Mouse (Mus musculus) ES-CJ7 (cell line): Measurements from ENCODE around the gene Mdp1.

Experiments
- DNase-seq: peaks from one replicate; pipeline ENCODE4 v3.0.0; 2011; ENCODE audit warnings: low read depth, low spot score

The Mdp1 gene

DNA sequence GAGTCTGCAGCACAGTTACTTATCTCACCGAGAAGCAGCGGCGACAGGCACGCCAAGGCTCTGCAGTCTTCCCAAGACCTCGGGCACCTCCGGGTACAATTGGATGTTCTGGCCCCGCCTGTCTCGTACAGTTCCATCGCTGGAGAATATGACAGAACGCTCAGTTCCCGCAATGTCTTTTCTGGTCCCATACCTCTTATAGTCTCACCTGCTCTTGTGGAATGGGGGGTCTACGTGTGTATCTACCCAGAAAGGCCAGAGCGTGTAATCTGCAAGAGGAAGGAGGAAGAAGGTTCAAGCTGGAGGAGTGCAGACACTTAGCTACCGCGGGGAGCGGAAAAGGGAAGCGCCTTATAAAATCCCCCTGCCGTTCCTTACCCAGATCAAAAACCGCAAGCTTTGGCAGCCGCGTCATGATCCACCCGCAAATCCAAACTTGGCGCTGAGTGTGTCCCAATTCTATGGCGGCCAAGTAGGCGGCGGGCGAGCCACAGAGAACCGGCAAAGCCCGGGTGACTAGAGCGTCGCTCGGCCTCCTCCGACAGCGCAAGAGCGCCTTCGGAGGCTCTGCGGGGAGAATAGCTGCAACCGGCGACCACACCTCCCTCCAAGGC is at the start of gene Mdp1:
TSS of gene Mdp1 (minus strand) at position 549 of the 614 bp plus-strand sequence.
- DNase-seq = peak; percentile 88

DNA sequence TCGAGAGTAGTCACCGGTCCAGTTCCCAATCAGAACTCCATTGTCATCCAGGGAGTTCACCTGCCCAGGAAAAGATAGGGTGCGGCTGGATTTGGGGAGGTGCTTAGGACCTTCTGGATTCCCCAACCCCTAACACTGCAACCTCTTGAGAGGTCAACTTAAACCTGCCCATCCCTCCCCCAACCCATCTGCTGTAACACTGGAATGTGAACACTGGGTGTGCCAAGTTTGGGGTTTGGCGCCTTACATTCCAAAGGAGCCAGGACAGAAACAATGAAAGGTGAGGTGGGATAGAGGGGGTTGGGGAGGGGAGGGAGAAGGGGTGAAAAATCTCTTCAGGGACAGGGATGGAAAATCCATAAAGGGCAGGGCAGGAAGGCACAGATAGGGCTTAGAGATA is 49.2 kb upstream of the Mdp1 start:
- DNase-seq = peak; percentile 97

DNA sequence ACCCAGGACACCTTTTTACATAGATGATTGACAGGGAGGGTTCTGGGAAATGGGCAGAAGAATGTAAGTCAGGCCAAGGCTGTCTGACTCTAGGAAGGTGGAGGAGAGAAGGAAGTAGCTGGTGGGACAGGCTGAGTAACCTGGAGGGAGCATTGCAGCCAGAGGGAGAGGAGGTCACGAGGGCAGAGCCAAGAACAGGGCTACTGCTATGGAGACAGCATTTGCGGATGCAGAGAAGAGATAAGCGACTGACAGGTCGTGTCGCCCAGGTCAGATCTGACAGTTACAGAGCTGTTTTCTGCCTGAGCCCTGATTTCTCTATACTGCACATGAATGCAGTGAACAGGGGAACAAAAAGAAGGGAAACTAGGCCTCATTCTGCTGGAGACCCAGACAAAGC is 47.1 kb upstream of the Mdp1 start:
- no peak for DNase-seq

DNA sequence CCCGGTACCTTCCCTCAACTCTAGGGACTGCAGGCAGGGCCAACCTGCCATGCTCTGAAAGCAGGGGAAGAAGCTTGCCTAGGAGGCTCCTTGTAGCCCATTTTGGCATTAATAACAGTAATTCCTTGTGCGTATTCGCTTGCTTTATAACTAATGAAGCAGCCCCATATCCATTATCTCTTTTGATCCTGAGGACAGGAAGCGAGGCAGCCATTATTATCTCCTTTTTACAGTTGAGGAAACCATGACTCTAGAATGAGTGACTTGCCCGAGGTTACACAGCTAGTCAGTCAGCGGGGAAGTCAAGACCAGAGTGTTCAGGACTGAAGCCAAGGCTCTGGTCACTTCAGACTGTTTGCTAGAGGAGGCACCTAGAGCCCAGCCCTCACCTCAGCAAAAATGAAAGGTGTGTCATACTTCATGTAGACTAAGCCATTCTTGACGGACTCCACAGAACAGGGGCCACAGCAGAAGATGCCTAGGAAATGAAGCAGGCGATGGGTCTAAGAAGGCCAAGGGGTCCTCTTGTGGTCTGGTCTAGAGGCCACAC is 45.8 kb upstream of the Mdp1 start:
- DNase-seq = no peak

DNA sequence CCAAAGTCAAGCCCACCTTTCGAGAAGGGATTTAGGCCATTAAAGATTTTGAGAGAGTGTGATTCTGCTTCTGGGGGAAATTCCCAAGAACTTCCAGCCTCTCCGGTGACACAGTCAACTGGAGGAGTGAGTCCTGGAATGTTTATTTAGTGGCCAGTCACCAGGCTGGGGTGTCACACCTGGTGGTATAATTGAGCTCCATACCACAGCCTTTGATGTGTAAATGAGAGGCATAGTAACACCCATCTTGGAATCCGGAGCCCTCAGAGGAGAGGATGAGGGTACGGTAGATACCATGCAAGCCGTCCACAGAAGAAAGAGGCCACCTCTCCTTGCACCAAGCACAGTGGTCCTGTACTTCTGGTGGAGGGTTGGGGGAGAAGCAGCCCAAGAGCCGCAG is 42.5 kb upstream of the Mdp1 start:
- DNase-seq = peak; percentile 71

DNA sequence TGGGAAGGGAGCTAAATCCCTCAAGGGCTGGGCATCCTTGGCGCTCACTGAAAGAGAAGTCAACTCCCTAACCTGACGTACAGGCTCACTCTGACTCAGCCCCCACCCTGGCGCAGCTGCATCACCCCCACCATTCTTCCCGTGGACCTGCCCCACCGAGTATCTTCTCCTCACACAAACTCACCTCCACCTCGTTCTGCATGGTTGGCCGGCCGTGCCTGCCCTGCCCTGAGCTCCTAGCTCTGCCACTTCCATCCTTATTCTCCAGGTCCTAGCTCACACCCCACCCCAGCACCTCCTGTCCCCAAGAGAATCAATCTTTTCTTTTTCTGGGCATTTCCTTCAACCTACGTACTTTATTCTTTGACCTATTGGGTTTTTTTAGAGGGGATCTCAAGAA is 40.8 kb upstream of the Mdp1 start:
- DNase-seq = no peak

DNA sequence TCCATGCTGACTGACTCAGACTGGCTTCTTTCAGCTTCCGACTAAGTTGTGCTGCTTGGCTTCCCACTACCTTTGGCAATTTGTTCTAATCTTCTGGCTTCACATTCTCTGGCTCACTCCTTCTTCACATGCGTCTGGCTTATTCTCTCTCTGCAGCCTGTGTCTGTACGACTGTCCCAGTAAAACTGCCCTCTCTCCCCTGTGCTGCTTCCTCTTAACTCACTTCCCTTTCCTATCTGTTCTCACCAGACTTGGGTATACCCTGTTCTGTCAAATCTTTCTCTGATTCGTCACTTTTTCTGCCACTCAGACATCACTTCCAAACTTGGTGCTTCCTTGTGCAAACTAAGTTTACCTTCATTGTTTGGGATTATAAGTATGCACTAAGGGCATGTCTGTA is 36.9 kb upstream of the Mdp1 start:
- no peak for DNase-seq

DNA sequence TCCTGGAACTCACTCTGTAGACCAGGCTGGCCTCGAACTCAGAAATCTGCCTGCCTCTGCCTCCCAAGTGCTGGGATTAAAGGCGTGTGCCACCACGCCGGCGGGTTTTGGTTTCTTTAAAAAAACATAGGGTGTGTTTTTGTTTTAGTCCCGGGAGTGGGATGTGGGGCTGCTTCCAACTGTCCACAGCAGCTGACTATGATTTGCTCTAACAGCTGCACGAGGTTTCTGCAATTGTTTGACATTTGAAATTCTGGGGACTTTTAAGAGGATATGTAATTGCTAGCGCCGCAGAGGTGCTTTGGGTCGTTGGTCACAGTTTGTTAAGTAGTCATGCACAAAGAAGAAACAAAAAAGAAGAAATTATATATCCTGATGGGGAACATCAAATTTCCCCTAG is 29.1 kb upstream of the Mdp1 start:
- DNase-seq = no peak

DNA sequence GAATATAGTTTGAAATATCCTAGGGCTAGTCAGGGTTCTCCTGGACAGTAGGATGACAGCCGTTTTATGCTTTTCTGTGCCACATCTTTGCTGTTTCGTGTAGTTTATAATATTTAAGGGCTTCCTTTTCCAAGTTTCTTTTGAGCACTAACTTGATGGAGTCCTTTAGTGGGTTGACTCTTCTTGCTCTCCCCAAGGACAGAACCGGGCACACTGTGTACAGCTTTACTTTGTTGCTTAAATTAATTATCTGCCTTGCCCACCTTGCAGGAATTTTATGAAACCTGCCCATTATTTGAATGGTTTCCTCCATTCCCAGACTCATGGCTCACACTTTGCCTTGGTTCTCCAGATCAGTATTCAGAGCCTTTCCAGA is 21.8 kb upstream of the Mdp1 start:
- no peak for DNase-seq

DNA sequence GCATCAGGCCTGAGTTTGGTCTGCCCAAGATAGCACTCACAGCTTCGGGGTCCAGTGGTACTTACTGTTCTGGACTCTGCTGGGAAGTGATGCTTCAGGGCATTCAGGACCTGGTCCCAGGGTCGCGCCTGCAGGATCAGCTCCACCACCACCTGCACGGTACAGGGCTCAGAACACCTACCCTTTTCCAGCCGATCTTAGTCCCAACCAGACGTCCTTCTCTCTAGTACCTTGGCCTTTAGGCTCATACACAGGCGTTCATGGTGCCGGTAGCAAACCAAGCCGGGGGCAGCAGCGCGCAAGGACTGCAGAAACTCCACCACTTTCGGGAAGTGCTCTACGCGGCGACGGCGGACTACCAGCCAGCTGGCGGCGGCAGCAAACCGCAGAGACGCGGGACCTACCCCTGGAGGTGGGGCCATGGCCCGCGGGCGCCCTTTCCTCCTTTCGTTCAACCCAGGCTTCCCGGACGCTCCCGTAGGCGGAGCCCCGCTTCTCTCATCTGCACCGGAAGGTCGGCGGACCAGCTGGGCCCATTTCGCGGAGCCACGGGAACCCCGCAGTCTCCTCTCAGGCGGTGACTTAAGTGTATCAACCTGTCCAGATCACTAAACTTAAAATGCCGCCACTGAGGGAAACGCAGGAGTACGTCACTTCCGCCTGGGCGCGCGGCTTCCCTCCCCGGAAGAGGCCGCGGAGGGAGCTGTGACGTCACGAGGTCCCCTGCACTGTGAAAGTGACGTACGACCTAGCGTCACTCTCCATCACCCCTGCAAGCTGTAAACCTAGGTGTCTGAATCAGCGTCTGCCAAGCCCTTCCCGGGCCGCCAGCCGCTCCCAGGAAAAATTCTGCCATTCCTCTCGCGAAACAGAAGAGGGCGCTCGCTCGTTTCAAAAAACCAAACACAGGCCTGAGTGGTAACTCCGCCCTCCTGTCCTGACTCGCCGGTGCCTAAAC is 21.1 kb upstream of the Mdp1 start, which contains the start of gene Tinf2:
TSS of gene Tinf2 (minus strand) at position 661 of the 958 bp plus-strand sequence.
- peak; percentile 99 for DNase-seq

DNA sequence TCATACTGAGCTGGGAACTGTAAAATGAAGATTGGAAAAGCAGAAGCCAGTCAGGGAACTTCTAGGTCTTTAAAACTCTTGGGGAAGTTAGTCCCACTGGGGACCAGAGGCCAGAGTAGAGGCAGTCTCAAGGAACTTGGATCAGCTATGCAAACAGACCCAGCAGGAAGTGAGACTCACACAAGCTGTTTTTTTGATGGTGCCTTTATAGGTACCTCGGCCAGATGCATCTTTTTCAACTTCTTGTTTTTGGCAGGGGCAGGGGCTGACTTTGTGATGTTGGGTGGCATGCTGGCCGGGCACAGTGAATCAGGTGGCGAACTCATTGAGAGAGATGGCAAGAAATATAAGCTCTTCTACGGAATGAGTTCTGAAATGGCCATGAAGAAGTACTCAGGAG is 17.3 kb upstream of the Mdp1 start:
- no peak for DNase-seq

DNA sequence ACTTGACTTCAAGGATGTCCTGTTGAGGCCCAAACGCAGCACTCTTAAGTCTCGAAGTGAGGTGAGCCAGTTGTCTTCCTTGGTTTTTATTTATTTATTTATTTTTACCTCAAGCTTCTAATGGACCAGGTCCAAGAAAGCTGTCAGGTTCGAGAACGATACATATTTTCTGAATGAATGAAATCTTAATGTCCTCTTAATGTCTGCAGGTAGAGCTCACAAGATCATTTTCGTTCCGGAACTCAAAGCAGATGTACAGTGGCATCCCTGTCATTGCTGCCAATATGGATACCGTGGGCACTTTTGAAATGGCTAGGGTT is 12.4 kb upstream of the Mdp1 start:
- DNase-seq = no peak

DNA sequence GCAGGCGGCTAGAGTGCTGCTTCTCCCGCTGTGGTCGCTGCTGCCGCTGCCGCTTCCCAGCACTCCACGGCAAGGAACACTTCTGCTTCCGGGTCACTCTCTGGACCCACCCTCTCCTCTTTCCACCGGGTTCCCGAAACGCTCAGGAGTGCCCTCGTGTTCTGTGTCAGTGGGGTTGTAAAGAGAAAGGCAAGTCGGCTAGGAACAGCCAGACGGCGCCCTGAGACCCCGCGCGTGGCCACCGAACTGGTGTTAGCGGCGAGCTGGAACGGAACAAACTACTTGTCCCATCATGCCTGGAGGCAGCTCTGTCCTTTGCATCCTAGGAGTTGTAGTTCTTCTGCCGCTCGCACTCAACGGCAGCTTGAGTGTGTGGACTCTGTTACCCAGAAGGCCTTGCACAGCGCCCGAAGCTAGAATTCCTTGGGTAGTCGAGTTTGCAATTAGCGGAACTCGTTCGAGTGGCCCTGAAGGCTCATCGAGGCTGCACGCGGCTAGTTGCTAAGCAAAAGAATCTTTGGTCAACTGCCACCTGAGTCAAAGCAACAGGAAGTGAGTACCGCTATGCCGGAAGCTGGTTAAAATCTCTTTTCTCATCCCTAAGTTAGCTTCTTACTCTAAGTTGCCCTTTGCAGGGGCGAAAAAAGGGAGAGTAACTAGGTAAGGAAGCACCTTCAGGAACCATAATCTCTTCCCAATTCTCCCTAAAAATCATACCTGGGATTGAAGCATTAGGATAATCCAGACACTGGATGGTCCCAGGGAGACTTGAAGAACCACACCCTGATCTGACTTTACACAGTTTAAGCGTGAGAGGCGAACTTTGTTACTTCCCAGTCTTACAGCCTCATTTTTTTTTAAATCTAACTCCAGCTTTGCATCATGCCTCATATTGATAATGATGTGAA is 11.8 kb upstream of the Mdp1 start, which contains the start of the genes Gmpr2 and Nedd8:
TSS of gene Gmpr2 (plus strand) at position 109 of the 908 bp plus-strand sequence.
TSS of gene Nedd8 (minus strand) at position 292 of the 908 bp plus-strand sequence.
- DNase-seq = peak; percentile 99

DNA sequence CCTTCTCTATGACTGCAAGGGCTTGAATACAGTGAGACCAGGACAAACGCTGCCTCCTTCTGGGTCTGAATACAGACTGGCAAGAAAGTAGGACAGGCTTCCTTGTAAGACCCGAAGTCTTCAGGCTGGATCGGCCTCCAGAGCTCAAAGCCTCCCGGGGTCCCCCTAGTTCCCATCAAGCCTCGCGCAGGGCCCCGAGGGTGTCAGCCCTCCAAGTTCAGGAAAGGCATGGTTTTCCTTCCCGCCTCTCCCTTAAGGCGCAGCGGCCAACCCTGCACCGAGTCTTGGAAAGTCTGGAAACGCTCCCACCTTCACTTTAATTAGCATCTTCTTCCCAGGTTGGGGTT is 11.2 kb upstream of the Mdp1 start:
- no peak for DNase-seq

DNA sequence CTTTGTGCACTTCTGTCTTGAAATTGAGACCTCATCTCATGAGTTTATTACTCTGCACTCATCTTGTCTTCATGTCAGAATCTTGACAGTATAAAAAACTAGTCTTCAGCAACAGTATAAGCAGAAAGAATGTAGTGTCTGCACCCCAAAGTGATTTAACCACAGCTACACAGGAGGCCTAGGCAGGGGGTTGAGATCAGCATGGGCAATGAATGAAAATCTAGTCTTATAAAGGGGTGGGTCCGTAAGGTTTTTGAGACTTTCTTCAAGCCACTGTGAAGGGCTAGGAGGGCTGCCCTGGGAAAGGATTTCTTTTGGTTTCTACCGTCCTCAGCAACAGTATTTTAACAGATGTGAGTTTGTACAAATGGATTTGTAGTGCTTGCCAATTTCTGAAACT is 328 bp upstream of the Mdp1 start:
- no peak for DNase-seq

DNA sequence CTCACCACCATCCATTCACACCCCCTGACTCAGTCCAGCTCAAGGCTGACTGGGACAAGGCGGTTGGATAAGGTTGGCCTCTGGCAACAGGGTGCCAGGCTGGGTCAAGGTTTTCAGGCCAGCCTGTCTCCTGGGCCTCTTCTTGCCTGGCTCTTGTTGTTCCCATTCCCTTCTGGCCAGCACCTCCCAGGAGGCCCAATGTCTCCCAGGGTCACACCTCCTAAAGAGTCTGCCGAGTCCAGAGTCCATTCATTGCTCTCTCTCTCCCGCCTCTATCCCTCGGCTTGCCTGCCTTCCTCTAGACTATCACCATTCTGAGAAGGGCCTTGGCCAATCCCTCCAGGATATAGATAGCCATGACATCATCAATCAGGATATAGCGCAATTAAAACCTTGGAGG is 2.3 kb downstream of the Mdp1 start:
- DNase-seq = no peak

DNA sequence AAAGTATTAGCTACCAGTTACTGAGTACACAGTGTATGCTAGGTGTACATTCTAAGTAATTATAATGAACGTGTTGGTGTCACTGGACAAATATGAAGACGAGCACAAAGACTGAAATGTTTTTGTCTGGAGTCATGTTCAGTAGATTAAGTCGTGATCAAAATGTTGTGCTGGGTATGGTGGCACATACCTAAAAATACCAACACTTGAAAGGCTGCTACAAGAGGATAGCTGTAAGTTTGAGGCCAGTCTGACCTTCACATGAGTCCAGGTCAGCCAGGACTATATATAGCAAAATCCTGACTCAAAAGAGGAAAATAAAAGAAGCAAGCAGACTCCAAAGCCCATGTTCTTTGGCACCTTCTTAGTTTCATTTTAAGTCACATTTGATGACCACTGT is 3.4 kb downstream of the Mdp1 start:
- no peak for DNase-seq

DNA sequence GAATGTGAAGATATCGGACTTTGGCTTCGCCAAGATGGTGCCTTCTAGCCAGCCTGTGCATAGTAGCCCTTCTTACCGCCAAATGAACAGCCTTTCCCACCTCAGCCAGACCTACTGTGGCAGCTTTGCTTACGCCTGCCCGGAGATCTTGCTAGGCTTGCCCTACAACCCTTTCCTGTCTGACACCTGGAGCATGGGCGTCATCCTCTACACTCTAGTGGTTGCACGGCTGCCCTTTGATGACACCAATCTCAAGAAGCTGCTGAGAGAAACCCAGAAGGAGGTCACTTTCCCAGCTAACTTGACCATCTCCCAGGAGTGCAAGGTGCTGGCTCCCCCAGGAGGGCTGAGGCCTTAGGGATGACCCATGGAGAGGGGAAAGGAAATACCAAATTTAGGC is 8.8 kb downstream of the Mdp1 start:
- DNase-seq = no peak

DNA sequence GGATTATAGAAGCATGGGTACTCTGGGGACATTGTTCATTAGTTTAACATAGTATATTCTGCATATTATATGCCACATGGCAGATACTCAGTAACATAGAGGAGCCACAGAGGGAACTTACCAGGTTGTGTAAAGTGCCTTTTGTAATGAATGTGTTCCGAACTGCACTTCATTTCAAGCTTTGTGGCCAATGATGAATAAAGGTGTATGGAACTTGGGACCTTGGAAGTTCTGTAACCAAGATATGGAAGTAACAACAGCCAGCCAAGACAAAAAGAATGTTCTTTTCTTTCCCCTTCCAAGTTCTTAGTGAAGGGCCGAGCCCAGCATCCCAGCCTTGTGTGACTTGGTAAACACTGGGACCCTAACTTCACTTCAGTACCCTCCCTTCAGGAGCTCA is 10.4 kb downstream of the Mdp1 start, which contains the start of gene Tssk4:
TSS of gene Tssk4 (plus strand) at position 301 of the 400 bp plus-strand sequence.
- DNase-seq = no peak

DNA sequence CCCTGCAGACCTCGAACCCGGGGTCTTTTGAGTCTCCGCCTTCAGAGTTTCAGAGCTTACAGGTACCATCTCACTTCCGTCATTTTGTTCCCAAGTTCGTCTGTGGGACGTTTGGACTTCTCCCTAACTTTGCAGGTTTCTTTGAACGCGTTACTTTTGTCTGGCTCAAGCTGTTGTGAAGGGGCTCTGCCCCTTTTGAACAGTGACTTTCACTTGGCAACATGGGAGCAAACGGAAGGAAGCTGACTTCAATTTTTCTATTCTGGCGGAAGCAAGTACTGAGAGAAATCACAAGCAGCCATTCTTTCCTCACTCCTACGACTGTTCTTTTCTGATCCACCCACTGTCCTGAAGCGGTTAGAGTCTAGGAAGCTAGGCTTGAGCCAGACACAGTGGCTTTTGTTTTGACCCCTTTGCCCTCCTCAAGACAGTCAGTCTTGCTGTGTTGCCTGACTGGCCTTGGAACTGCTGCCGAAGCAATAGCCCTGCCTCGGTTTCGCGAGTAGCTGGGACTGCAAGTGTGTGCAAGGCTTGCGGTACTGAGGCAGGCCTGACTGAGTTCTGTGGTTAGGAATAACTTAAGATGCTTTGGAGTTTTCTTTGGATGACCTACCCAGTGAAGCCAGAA is 15.9 kb downstream of the Mdp1 start:
- DNase-seq = no peak
